Mouse (Mus musculus) heart, embryonic 13.5 days (tissue): ENCODE data around the gene Vdr. TPM values are rescaled to one million over a fixed set of nuclear protein-coding genes. Genes with fewer than 3 reads are reported as not detected.

Source experiments
- ATAC-seq: fragments of 200-750 bp; cut with Nextera tagmentation; 2 replicates; pipeline ENCODE4 v1.8.0; 2017; ENCODE audit warnings: moderate TSS enrichment; ENCODE audit not compliant: insufficient number of reproducible peaks, low FRiP score, low TSS enrichment; ENCODE audit errors: extremely low read depth
- H3K27ac ChIP-seq: fragments of 300-500 bp; sonication (generic); replicated peaks from 2 replicates; pipeline ENCODE4 v1.5.1; 2015; ENCODE audit warnings: moderate library complexity, mild to moderate bottlenecking, inconsistent platforms
- H3K27me3 ChIP-seq: fragments of 300-500 bp; sonication (generic); replicated peaks from 2 replicates; pipeline ENCODE4 v1.6.1; 2015; ENCODE audit warnings: mild to moderate bottlenecking, inconsistent platforms
- H3K36me3 ChIP-seq: fragments of 300-500 bp; sonication (generic); 2 replicates; pipeline ENCODE4 v1.6.1; 2015; ENCODE audit warnings: mild to moderate bottlenecking, inconsistent platforms
- H3K4me1 ChIP-seq: fragments of 300-500 bp; sonication (generic); 2 replicates; pipeline ENCODE4 v1.6.1; 2015; ENCODE audit warnings: inconsistent platforms
- H3K4me2 ChIP-seq: fragments of 300-500 bp; sonication (generic); 2 replicates; pipeline ENCODE4 v1.6.1; 2015; ENCODE audit warnings: inconsistent platforms, mild to moderate bottlenecking, moderate library complexity
- H3K4me3 ChIP-seq: fragments of 300-500 bp; sonication (generic); 2 replicates; pipeline ENCODE4 v1.5.1; 2015; ENCODE audit warnings: moderate library complexity, mild to moderate bottlenecking, inconsistent platforms
- H3K9ac ChIP-seq: fragments of 300-500 bp; sonication (generic); 2 replicates; pipeline ENCODE4 v1.6.1; 2015; ENCODE audit warnings: inconsistent platforms, mild to moderate bottlenecking, moderate library complexity
- H3K9me3 ChIP-seq: fragments of 300-500 bp; sonication (generic); 2 replicates; pipeline ENCODE4 v1.6.1; 2016; ENCODE audit warnings: inconsistent platforms
- WGBS: fragments of 180-500 bp; shearing (Covaris S2); methylation state at CpG from one replicate; pipeline ENCODE4 v1.1.7; 2015; ENCODE audit warnings: mixed read lengths; 5-methylcytosine and 5-hydroxymethylcytosine counted together
- polyA plus RNA-seq: library from polyadenylated mRNA; unstranded; fragments of >200 nt; fragmentation: Nextera tagmentation; extraction: Ambion mirVana; gene quantifications from 2 replicates; pipeline ENCODE4 v1.2.1, GENCODE M21; 2015

Gene Vdr
- 1.1 TPM in 2 replicates for polyA plus RNA-seq

GRCm38 (mm10) chr15:97910530-97910929 lies at the start of gene Vdr:
Gene Vdr, minus strand, starts transcription at chr15:97910630.
- Histone ChIP-seq H3K4me1 (peaks cover 44% of the 10 kb centered on the region), H3K27me3 (peaks cover 70% of the 10 kb centered on the region), H3K36me3 (no peaks in the 10 kb centered on the region), H3K4me3 (no peak within 1 kb of the TSS), H3K27ac (no peak within 1 kb of the TSS), H3K9ac (no peak within 1 kb of the TSS), H3K4me2 (no peak within 1 kb of the TSS), H3K9me3 (no peaks in the 10 kb centered on the region)
- 96% methylated on average over 2 of the region's 2 CpGs for WGBS
- no peak for ATAC-seq

GRCm38 (mm10) chr15:97956416-97956815 lies 46.0 kb upstream of the Vdr start:
- Histone ChIP-seq H3K27ac (no peak overlapping the region), H3K9ac (no peak overlapping the region), H3K4me3 (no peak overlapping the region), H3K27me3 (peaks cover 34% of the 10 kb centered on the region), H3K9me3 (no peaks in the 10 kb centered on the region), H3K36me3 (no peaks in the 10 kb centered on the region), H3K4me2 (no peak overlapping the region), H3K4me1 (peaks cover 7% of the 10 kb centered on the region)
- ATAC-seq, result no peak
- WGBS, result 61% methylated on average over 11 of the region's 11 CpGs

GRCm38 (mm10) chr15:97955742-97956141 lies 45.3 kb upstream of the Vdr start:
- peaks cover 40% of the 10 kb centered on the region for H3K27me3 ChIP-seq

GRCm38 (mm10) chr15:97955286-97955685 lies 44.9 kb upstream of the Vdr start:
- WGBS, result 81% methylated on average over 1 of the region's 1 CpGs
- ATAC-seq, result no peak
- Histone ChIP-seq H3K27ac (no peak overlapping the region), H3K9me3 (no peaks in the 10 kb centered on the region), H3K4me2 (no peak overlapping the region), H3K36me3 (no peaks in the 10 kb centered on the region), H3K4me1 (peaks cover 7% of the 10 kb centered on the region), H3K9ac (no peak overlapping the region), H3K27me3 (peaks cover 45% of the 10 kb centered on the region), H3K4me3 (no peak overlapping the region)

More at GRCm38 (mm10) chr15:97955742-97956141, 45.3 kb upstream of the Vdr start:
- Histone ChIP-seq H3K4me1 (peaks cover 7% of the 10 kb centered on the region), H3K4me2 (no peak overlapping the region), H3K4me3 (no peak overlapping the region), H3K36me3 (no peaks in the 10 kb centered on the region), H3K9ac (0 out of 2 replicates have a peak overlapping the region, but pooled peaks have one; percentile 44), H3K27ac (no peak overlapping the region), H3K9me3 (no peaks in the 10 kb centered on the region)
- ATAC-seq, result no peak
- 19% methylated on average over 4 of the region's 4 CpGs for WGBS

GRCm38 (mm10) chr15:97954671-97955070 lies 44.2 kb upstream of the Vdr start:
- Histone ChIP-seq H3K9ac (no peak overlapping the region), H3K27ac (no peak overlapping the region), H3K4me2 (no peak overlapping the region), H3K4me1 (peaks cover 7% of the 10 kb centered on the region), H3K4me3 (no peak overlapping the region), H3K9me3 (no peaks in the 10 kb centered on the region), H3K27me3 (peaks cover 51% of the 10 kb centered on the region), H3K36me3 (no peaks in the 10 kb centered on the region)
- ATAC-seq, result no peak
- 72% methylated on average over 8 of the region's 8 CpGs for WGBS

- ATAC-seq, result no peak
- Histone ChIP-seq H3K9ac (no peak overlapping the region), H3K36me3 (no peaks in the 10 kb centered on the region), H3K27me3 (peaks cover 60% of the 10 kb centered on the region), H3K9me3 (no peaks in the 10 kb centered on the region), H3K4me1 (peaks cover 7% of the 10 kb centered on the region), H3K27ac (no peak overlapping the region), H3K4me2 (no peak overlapping the region), H3K4me3 (no peak overlapping the region)
- 63% methylated on average over 4 of the region's 4 CpGs for WGBS
Observed at GRCm38 (mm10) chr15:97952889-97953189, 42.4 kb upstream of the Vdr start.

GRCm38 (mm10) chr15:97952137-97952888 lies 41.9 kb upstream of the Vdr start:
- no peak overlapping the region for H3K9ac ChIP-seq
- peaks cover 60% of the 10 kb centered on the region for H3K27me3 ChIP-seq
- 0 out of 2 replicates have a peak overlapping the region, but pooled peaks have one; percentile 20 for H3K4me2 ChIP-seq
- peaks cover 7% of the 10 kb centered on the region for H3K4me1 ChIP-seq
- H3K36me3 ChIP-seq, result no peaks in the 10 kb centered on the region
- H3K9me3 ChIP-seq, result no peaks in the 10 kb centered on the region
- 15% methylated on average over 16 of the region's 16 CpGs for WGBS
- H3K4me3 ChIP-seq, result no peak overlapping the region
- H3K27ac ChIP-seq, result no peak overlapping the region
- no peak for ATAC-seq

GRCm38 (mm10) chr15:97950240-97950639 lies 39.8 kb upstream of the Vdr start:
- no peak overlapping the region for H3K9ac ChIP-seq
- no peaks in the 10 kb centered on the region for H3K36me3 ChIP-seq
- ATAC-seq, result no peak
- H3K9me3 ChIP-seq, result no peaks in the 10 kb centered on the region
- peaks cover 5% of the 10 kb centered on the region; the same call in 1 of the 2 replicates for H3K4me1 ChIP-seq
- H3K4me2 ChIP-seq, result no peak overlapping the region
- peaks cover 70% of the 10 kb centered on the region for H3K27me3 ChIP-seq
- no peak overlapping the region for H3K27ac ChIP-seq
- 61% methylated on average over 7 of the region's 7 CpGs for WGBS
- no peak overlapping the region for H3K4me3 ChIP-seq

- no peaks in the 10 kb centered on the region for H3K9me3 ChIP-seq
- no peak overlapping the region for H3K9ac ChIP-seq
- peaks cover 65% of the 10 kb centered on the region for H3K27me3 ChIP-seq
- 70% methylated on average over 3 of the region's 3 CpGs for WGBS
- H3K4me3 ChIP-seq, result no peak overlapping the region
- no peaks in the 10 kb centered on the region for H3K36me3 ChIP-seq
- no peak overlapping the region for H3K27ac ChIP-seq
- no peak overlapping the region for H3K4me2 ChIP-seq
- ATAC-seq, result no peak
- peaks cover 5% of the 10 kb centered on the region; the same call in 1 of the 2 replicates for H3K4me1 ChIP-seq
Observed at GRCm38 (mm10) chr15:97949706-97950105, 39.3 kb upstream of the Vdr start.

GRCm38 (mm10) chr15:97948720-97949119 lies 38.3 kb upstream of the Vdr start:
- Histone ChIP-seq H3K4me3 (no peak overlapping the region), H3K36me3 (no peaks in the 10 kb centered on the region), H3K27me3 (peaks cover 56% of the 10 kb centered on the region), H3K4me2 (no peak overlapping the region), H3K9ac (no peak overlapping the region), H3K9me3 (no peaks in the 10 kb centered on the region), H3K27ac (no peak overlapping the region), H3K4me1 (peaks cover 5% of the 10 kb centered on the region; the same call in 1 of the 2 replicates)
- 41% methylated on average over 7 of the region's 7 CpGs for WGBS
- ATAC-seq, result no peak

GRCm38 (mm10) chr15:97945656-97946315 lies 35.4 kb upstream of the Vdr start:
- Histone ChIP-seq H3K27me3 (peaks cover 31% of the 10 kb centered on the region), H3K4me3 (no peak overlapping the region), H3K9me3 (no peaks in the 10 kb centered on the region), H3K4me2 (no peak overlapping the region), H3K9ac (no peak overlapping the region), H3K27ac (no peak overlapping the region), H3K36me3 (no peaks in the 10 kb centered on the region), H3K4me1 (no peaks in the 10 kb centered on the region)
- WGBS, result 67% methylated on average over 10 of the region's 11 CpGs
- ATAC-seq, result no peak
